Mouse (Mus musculus): ENCODE measurements around the gene Lrrc3b.
A peak's percentile ranks its signal among the peaks of the same experiment; 100 is the strongest.

Lrrc3b gene

GRCm38 (mm10) chr14:15438485-15439157 lies at the start of gene Lrrc3b:
Lrrc3b (minus strand) TSS chr14:15438987.
- peak; percentile 98 for DNase-seq (ENCODE audit: low read depth, low spot score)

GRCm38 (mm10) chr14:15477668-15478067 lies 38.9 kb upstream of the Lrrc3b start:
- no peak for DNase-seq (ENCODE audit: low read depth, low spot score)

GRCm38 (mm10) chr14:15438096-15438484 lies 697 bp downstream of the Lrrc3b start:
- DNase-seq (ENCODE audit: low read depth, low spot score) = peak; percentile 75

DNA sequence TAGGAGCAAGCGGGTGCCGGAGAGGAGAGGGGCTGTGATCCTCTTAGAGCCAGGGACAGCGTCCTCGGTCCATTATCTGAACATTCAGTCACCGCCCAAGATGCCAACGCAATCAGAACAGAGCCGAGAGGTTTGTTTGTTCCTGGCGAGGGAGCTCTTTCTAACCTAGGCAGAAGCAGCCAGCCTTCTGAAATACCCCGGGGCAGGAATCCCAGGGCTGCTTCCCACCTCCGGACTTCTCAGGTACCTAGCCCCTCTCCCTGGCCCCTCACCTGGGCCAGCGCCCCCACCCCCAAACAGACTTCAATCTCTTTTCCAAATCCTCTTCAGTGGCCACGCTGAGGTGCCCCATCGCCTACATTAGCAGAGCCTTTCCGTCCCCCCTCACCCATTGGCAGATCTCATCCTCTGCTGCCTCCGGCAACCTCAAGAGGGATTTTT lies 1.3 kb downstream of the Lrrc3b start:
- peak; percentile 87 for DNase-seq (ENCODE audit: low read depth, low spot score)

DNA sequence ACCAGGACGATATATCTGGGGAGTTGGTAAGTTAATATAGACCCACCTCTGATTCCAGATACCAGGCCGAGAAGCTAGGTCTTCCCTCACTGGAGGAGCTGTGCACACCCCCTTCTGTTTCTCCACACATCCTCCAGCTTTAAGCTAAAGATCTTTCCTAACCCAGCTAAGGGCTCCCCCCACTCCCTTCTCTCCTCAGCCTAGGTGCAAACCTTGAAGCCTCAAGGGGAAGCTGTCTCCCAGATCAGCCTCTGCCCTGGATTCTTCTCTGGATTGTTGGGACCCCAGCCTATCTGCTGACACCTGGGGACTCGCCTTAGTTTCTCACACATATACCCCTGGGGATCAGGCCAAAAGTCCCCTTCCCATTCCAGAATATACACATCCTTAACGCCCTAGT lies 1.7 kb downstream of the Lrrc3b start:
- DNase-seq (ENCODE audit: low read depth, low spot score) = peak; percentile 71

DNA sequence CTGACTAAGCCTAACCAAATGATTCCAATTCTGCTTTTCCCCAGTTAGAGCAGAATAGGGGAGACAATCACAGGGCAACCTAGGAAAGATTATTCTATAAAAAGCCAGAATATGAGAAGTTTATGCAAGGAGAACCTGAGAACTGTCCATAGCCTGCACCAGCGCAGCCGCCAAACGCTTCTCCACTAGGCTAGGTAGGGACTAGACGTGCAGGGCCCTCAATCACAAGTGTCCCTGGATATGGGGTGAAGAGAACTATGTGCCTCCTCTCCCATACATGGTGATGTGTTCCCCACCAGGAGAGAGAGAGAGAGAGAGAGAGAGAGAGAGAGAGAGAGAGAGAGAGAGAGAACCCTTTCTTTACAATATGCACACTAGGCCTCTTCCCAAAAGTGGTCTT lies 2.2 kb downstream of the Lrrc3b start:
- peak; percentile 34 for DNase-seq (ENCODE audit: low read depth, low spot score)

- no peak for DNase-seq (ENCODE audit: low read depth, low spot score)
These were observed 6.4 kb downstream of the Lrrc3b start for GRCm38 (mm10) chr14:15432396-15432795.

DNA sequence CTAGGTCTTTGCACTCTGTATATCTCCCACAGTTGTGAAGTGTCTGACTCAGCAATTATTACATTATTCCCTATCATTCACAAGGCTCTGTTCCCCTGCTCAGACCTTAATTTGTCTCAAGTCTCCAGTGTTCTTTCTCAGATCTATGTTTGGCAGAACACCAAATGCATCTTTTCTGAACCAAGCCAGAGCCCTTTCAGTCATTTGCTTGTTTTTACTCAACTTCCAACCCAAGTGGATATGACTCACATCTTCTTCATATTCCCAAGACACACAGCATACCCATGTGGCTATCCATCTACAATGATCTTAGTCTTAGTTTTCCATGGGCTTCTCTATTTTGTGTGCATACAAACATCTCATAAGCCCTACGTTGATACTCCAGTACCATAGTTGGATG lies 17.2 kb downstream of the Lrrc3b start:
- DNase-seq (ENCODE audit: low read depth, low spot score) = peak; percentile 59

DNA sequence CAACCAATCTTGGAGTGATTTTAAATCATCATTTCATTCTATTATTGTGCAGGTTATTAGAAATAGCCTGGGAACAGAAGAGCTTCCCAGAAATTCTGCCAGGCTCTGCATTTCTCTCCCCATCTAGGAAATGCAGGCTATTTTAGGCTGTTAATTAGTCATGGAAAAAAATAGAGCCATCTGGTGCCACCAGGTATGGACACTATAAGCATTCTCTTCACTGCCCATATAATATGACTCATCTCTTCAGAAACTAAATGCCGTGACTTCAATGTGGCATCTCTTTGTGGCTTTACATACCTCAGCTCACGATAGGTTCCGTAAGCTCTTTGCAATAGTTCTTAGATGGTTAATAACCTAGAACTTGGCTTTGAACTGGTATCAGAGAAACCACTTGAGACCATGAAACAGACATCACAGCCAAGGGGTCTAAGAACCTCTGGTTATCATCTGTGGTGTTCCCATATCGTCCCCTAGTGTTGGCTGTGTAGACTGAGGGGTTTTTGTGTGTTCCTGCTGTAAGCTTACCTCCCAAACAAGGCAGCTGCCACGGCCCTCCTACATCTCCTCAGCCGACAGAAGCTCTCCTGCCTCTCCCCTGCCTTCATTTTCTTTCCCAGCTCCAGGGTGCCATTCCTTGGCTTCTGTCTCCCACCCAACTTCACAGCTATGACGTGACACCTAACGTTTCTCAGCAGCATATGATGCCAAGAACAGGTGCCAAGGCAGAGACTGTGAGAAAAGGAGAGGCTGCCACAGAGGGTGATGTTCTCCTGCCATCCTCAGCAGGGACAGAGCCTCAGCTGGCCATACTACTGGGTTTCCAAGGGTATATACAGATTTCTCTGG lies 27.9 kb downstream of the Lrrc3b start:
- peak; percentile 92 for DNase-seq (ENCODE audit: low read depth, low spot score)

GRCm38 (mm10) chr14:15385536-15385935 lies 53.3 kb downstream of the Lrrc3b start:
- DNase-seq (ENCODE audit: low read depth, low spot score) = peak; percentile 62

DNA sequence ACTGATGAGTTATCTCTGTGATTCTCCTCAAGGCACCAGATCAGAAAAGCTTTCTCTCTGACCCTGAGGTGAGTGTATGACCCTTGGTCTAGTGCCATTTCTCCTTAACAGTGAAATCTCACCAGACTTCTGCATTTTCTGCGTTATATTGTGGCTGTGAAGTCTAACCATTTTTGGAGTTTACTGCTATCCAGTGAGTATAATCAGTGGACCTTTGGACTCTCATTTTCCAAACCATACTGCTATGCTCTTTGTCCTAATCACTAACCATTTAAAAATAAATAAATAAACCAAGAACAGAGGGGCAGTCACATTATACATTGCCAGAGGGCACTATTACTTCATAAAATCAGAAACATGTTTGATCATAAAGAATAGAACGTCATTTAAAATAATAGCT lies 53.8 kb downstream of the Lrrc3b start:
- no peak for DNase-seq (ENCODE audit: low read depth, low spot score)

DNA sequence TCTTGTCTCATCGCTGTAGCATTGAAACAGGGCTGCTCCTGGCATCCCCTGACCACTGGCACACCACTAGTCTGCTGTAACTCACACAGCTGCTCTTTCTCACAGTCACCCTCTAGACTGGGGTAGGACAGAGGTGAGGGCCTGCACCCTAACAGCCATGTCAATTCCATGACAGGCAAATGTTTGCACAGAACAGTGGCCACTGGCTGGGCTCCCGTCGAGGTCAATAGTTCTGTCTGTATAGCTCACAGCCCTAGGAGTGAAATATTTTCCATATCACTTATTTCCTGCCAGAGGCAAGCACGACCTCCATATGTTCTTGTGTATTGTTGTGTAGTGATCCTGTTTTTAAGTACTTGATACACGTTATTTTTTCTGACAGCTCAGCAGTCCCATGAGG lies 54.3 kb downstream of the Lrrc3b start:
- no peak for DNase-seq (ENCODE audit: low read depth, low spot score)

DNA sequence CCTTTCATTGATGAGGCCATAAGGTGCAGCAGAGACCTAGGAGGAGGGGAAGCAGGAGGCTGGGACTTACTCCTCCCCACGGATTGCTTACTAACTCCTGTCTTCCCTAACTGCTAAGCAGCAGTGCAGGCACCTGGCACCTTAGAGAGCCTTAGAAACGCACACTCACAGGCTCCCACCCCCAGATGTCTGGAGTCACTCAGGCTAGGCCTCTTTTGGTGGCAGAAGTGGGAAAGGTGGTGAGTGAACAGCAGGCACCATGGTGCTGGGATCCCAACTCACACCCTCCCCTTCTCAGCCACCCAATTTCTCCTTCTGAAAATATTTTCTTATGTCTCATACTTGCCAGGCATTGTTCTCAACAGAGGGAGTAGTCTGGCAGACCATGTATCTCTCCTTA lies 55.7 kb downstream of the Lrrc3b start:
- DNase-seq (ENCODE audit: low read depth, low spot score) = peak; percentile 69

- DNase-seq (ENCODE audit: low read depth, low spot score) = peak; percentile 67
These were observed 61.4 kb downstream of the Lrrc3b start for GRCm38 (mm10) chr14:15377368-15377767.

- DNase-seq (ENCODE audit: low read depth, low spot score) = peak; percentile 75
These were observed 62.0 kb downstream of the Lrrc3b start for GRCm38 (mm10) chr14:15376786-15377185.

GRCm38 (mm10) chr14:15374271-15374670 lies 64.5 kb downstream of the Lrrc3b start:
- DNase-seq (ENCODE audit: low read depth, low spot score) = peak; percentile 66

DNA sequence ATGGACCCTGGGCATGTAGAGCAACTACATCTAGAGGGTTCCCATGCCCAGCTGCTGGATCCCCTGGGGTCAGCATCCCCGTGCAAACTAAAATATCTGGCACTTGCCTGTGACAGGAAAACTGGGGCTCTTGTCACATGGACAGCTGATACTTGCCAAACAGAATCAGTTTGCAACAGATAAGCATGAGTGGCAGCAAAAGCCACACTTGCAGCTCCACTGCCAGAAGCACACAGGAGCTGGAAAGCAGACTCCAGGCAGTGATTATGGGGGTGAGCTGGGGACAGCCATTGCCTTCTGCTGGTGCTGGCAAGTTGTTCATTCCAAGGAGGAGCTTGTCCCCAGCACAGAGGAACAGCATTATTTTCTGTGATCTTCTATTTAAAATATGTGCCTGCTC lies 65.8 kb downstream of the Lrrc3b start:
- peak; percentile 89 for DNase-seq (ENCODE audit: low read depth, low spot score)

DNA sequence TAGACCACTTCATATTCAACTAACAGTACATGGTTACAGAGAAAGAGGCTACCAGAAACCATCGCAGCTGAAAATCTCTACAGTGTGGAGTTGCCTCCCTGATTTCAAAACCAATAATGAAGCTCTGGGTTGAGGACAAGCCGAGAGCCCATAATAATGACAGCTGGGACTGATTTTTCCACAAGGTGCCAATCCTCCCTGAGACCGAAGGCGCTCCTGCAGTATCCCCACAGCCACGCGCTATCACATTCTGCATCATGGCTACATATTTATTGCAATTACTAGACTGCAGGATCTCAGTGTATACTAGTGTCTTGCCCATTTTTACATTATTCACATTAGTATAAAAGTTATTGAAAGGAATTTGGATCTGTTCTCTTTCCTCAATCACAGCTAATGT lies 73.7 kb downstream of the Lrrc3b start:
- DNase-seq (ENCODE audit: low read depth, low spot score) = no peak

- peak; percentile 90 for DNase-seq (ENCODE audit: low read depth, low spot score)
These were observed 78.9 kb downstream of the Lrrc3b start for GRCm38 (mm10) chr14:15359893-15360292.

DNA sequence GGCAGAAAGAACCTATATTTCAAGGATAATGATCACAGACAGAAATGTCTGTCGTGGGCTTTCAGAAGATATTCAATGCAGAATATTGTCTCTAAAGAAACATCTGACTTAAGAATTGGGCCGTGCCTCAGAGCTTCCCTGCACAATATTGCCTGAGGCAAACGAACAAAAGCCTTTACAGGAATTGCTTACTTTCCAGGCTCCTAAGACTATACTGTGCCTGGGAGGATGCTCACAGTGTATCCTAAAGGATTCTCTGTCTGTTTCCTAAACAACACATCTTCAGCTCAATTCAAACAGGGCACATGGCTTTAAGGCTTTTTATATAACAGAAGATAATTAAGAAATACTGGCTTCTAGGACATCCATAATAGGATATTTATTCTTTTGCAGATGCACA lies 79.7 kb downstream of the Lrrc3b start:
- DNase-seq (ENCODE audit: low read depth, low spot score) = no peak

DNA sequence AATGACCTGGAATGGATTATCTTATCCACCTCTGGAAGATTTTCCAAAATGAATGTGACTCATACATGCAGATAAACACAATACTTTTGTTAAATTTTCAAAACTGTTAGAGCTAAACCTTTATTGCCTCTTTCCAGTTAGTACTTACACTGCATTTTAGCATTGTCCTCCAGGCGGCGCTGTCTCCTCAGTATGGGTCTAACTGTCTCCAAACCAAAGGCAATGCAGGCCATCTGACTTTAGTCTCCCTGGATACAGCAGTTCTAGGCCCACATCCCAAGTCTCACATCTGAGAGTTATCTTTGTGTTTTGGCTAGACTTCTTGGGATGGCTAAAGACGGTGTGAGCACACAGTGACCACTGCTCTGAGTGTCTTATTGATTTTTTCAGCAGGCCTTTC lies 83.3 kb downstream of the Lrrc3b start:
- peak; percentile 88 for DNase-seq (ENCODE audit: low read depth, low spot score)

DNA sequence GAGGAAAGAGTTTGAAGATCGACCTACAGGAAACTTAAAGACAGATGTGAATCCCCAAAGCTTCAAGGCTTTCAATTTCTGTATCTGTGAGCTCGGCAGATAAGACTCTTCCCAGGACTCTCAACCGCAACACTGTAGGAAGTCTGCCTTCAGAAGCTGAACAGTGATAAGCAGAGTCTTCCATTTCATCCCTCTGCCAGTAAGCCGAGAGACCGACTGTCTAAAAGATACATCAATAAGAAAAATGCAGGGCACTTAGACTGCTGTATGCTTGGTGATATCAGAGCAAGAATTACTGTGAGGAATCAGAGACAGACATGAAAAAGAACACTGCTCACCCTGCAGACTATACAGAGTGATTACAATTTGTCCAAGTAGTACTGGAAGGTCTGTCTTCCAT lies 84.5 kb downstream of the Lrrc3b start:
- no peak for DNase-seq (ENCODE audit: low read depth, low spot score)

DNA sequence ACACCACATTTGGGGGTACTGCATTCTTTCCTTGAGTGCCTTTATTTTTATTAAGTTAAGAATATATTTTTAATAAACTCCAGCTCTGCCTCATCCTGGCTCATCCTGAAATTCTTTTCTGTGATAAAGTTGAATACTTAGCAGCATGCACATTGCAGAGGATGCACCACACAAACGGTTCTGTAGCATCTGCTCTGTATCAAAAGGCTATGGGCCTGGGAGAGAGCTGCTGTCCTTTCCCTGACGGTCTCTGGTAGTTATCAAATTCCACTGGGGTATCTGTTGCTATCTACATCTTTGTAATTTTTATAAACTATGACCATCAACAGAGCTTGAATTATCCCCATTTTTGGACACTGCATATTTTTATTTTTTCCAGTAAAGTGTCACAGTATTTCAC lies 105.7 kb downstream of the Lrrc3b start:
- no peak for DNase-seq (ENCODE audit: low read depth, low spot score)

All from brain, adult 2 months (tissue).